Comparison of ENCODE assay signal across 8 mouse cellular contexts in genomic region chr10:31298921-31299574, GRCm38 (mm10). TPM values are rescaled to one million over a fixed set of nuclear protein-coding genes. Genes with fewer than 3 reads are reported as not detected.
A peak's percentile ranks its signal among the peaks of the same experiment; 100 is the strongest.
DNase-seq lines count a peak whose midpoint lies in the region; ATAC-seq lines count a peak whose summit lies in the region.

No protein-coding gene starts in this region.

- H3K27ac ChIP-seq in forebrain, embryonic 14.5 days (ENCODE audit: low read depth, low read length), result no peak overlapping the region
- H3K27ac ChIP-seq in hindbrain, embryonic 15.5 days (replicated peaks), result no peak overlapping the region

- peaks cover 8% of the 10 kb centered on the region for H3K4me1 ChIP-seq in forebrain, embryonic 14.5 days (ENCODE audit: control insufficient read depth, insufficient read depth, low read length)
- no peaks in the 10 kb centered on the region for H3K4me1 ChIP-seq in hindbrain, embryonic 15.5 days (replicated peaks)

- no peak overlapping the region for H3K4me3 ChIP-seq in forebrain, embryonic 14.5 days (ENCODE audit: low read depth, low read length)
- H3K4me3 ChIP-seq in hindbrain, embryonic 15.5 days, result no peak overlapping the region

- DNase-seq in ovary, adult 18-20 months (ENCODE audit: low spot score), result peak; percentile 4
- DNase-seq in ovary, postnatal 10 days (ENCODE audit: low spot score), result no peak
- DNase-seq in c-Kit-positive CD71-positive TER-119-positive erythroid progenitor cells, embryonic 14.5 days (ENCODE audit: low spot score), result peak; percentile 47
- DNase-seq in forebrain, embryonic 14.5 days (ENCODE audit: low spot score), result peak; percentile 84
- DNase-seq in layer of hippocampus, adult 9-11 months, result peak; percentile 30
- DNase-seq in lung, postnatal 36 days, result peak; percentile 78
- DNase-seq in right cerebral cortex, adult 2 months (ENCODE audit: low spot score in 2 of 2), result peak; percentile 76 to 81

- H3K9ac ChIP-seq in forebrain, embryonic 14.5 days (ENCODE audit: low read length), result no peak overlapping the region
- no peak overlapping the region for H3K9ac ChIP-seq in hindbrain, embryonic 15.5 days

- peak; percentile 79 for ATAC-seq in forebrain, embryonic 14.5 days
- ATAC-seq in hindbrain, embryonic 15.5 days (ENCODE audit: low FRiP score, low read depth), result peak; percentile 74; the same call in 1 of the 2 replicates

- no peaks in the 10 kb centered on the region for H3K27me3 ChIP-seq in forebrain, embryonic 14.5 days (replicated peaks; ENCODE audit: control insufficient read depth, insufficient read depth, low read length)
- H3K27me3 ChIP-seq in hindbrain, embryonic 15.5 days, result no peaks in the 10 kb centered on the region

- WGBS in forebrain, embryonic 14.5 days, result 43% methylated on average over 6 of the region's 6 CpGs
- WGBS in hindbrain, embryonic 15.5 days, result 47% methylated on average over 6 of the region's 6 CpGs

- no peak overlapping the region for H3K4me2 ChIP-seq in forebrain, embryonic 14.5 days (ENCODE audit: low read length)
- no peak overlapping the region for H3K4me2 ChIP-seq in hindbrain, embryonic 15.5 days

- no peaks in the 10 kb centered on the region for H3K9me3 ChIP-seq in forebrain, embryonic 14.5 days (replicated peaks; ENCODE audit: control insufficient read depth, low read length)
- no peaks in the 10 kb centered on the region for H3K9me3 ChIP-seq in hindbrain, embryonic 15.5 days

- H3K36me3 ChIP-seq in forebrain, embryonic 14.5 days (ENCODE audit: control insufficient read depth, insufficient read depth, low read length), result no peaks in the 10 kb centered on the region
- no peaks in the 10 kb centered on the region for H3K36me3 ChIP-seq in hindbrain, embryonic 15.5 days

RNA-seq across cellular contexts. Expression of gene Hddc2, which starts 14.1 kb away (rescaled TPM):
- polyA plus RNA-seq in forebrain, embryonic 14.5 days (2014; fragmentation: Nextera tagmentation; extraction: Ambion mirVana), result 60.6 and 64.7 TPM in 2 replicates
- polyA plus RNA-seq in hindbrain, embryonic 15.5 days (2015; fragmentation: Nextera tagmentation; extraction: Ambion mirVana), result 57.5 and 61.9 TPM in 2 replicates
